Mouse (Mus musculus): ENCODE results near the gene Gphb5.

DNA sequence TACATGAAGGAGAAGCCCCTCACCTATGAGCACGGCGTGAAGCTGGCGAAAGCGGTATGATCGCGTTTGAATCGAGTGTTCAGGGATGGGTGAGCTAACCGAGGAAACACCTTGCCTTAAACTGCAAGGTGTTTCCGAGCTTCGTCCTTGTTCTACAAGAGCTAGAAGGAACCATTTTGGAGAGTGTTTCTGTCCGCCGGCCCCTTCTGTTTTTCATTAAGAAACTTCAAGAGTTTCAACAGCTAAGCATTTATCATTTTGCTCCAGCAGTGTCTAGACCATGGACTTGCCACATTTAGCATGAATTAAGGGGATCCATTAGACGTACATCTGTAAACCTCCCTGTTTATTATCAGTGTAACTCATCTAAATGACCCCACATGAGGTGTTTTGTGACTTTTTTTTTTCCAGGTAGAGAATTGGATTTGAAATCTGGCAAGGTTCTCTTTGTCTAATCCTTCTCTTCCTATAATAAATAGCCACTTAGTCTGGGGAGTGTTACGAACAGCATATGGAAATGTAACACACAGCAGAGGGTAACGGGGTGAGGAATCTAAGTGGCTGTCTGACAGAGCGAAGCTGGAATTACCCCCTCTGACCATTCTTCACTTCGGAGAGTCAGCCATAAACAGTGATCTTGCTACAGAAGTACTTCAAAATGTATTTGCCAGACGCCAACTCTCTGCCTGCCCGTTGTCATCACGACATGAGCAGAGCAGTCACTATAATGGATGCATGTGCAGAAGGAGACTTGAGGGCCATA lies 22.4 kb downstream of the Gphb5 start:
- TF ChIP-seq CTCF (IDR thresholded peaks at IDR 0.05; ENCODE audit: control insufficient read depth, insufficient read depth, low read length) (no peak), POLR2A (IDR thresholded peaks at IDR 0.05; ENCODE audit: borderline replicate concordance, control insufficient read depth, low read depth, low read length) (no peak)

Measured in bone marrow, adult 2 months (tissue).